Mouse (Mus musculus): ENCODE results near the gene Hacd3. TPM values are rescaled to one million over a fixed set of nuclear protein-coding genes. Genes with fewer than 3 reads are reported as not detected.

Hacd3 gene
- polyA plus RNA-seq, 1 experiment: 46.7 TPM

- Histone ChIP-seq H3K4me3 (ENCODE audit: insufficient read depth, low read length) (no peak overlapping the region), H3K27ac (ENCODE audit: insufficient read depth, low read length) (no peak overlapping the region), H3K4me1 (ENCODE audit: control insufficient read depth, insufficient read depth, low read length) (peaks cover 4% of the 10 kb centered on the region; the same call in 1 of the 2 replicates)
- TF ChIP-seq POLR2A (IDR thresholded peaks at IDR 0.05; ENCODE audit: low read depth, low read length) (no peak), CTCF (IDR thresholded peaks at IDR 0.05; ENCODE audit: borderline replicate concordance, insufficient read depth, low read length) (no peak)
These were observed 2.3 kb downstream of the Hacd3 start for GRCm38 (mm10) chr9:65019146-65019545.

GRCm38 (mm10) chr9:65018588-65019121 is 2.8 kb downstream of the Hacd3 start:
- Histone ChIP-seq H3K4me1 (ENCODE audit: control insufficient read depth, insufficient read depth, low read length) (peaks cover 4% of the 10 kb centered on the region; the same call in 1 of the 2 replicates), H3K4me3 (ENCODE audit: insufficient read depth, low read length) (no peak overlapping the region), H3K27ac (ENCODE audit: insufficient read depth, low read length) (no peak overlapping the region)
- TF ChIP-seq POLR2A (IDR thresholded peaks at IDR 0.05; ENCODE audit: low read depth, low read length) (no peak), CTCF (IDR thresholded peaks at IDR 0.05; ENCODE audit: borderline replicate concordance, insufficient read depth, low read length) (no peak)

- peaks cover 4% of the 10 kb centered on the region; the same call in 1 of the 2 replicates for H3K4me1 ChIP-seq (ENCODE audit: control insufficient read depth, insufficient read depth, low read length)
- no peak overlapping the region for H3K4me3 ChIP-seq (ENCODE audit: insufficient read depth, low read length)
- no peak overlapping the region for H3K27ac ChIP-seq (ENCODE audit: insufficient read depth, low read length)
- TF ChIP-seq CTCF (IDR thresholded peaks at IDR 0.05; ENCODE audit: borderline replicate concordance, insufficient read depth, low read length) (no peak), POLR2A (IDR thresholded peaks at IDR 0.05; ENCODE audit: low read depth, low read length) (no peak)
These were observed 3.6 kb downstream of the Hacd3 start for GRCm38 (mm10) chr9:65017896-65018295.

- TF ChIP-seq CTCF (IDR thresholded peaks at IDR 0.05; ENCODE audit: borderline replicate concordance, insufficient read depth, low read length): no peak
- no peak for TF ChIP-seq POLR2A (IDR thresholded peaks at IDR 0.05; ENCODE audit: low read depth, low read length)
- Histone ChIP-seq H3K4me1 (ENCODE audit: control insufficient read depth, insufficient read depth, low read length) (peaks cover 4% of the 10 kb centered on the region; the same call in 1 of the 2 replicates), H3K4me3 (ENCODE audit: insufficient read depth, low read length) (no peak overlapping the region), H3K27ac (ENCODE audit: insufficient read depth, low read length) (no peak overlapping the region)
These were observed 4.3 kb downstream of the Hacd3 start for GRCm38 (mm10) chr9:65016978-65017827.

- no peak for TF ChIP-seq POLR2A (IDR thresholded peaks at IDR 0.05; ENCODE audit: low read depth, low read length)
- no peak for TF ChIP-seq CTCF (IDR thresholded peaks at IDR 0.05; ENCODE audit: borderline replicate concordance, insufficient read depth, low read length)
- Histone ChIP-seq H3K4me3 (ENCODE audit: insufficient read depth, low read length) (no peak overlapping the region), H3K27ac (ENCODE audit: insufficient read depth, low read length) (no peak overlapping the region), H3K4me1 (ENCODE audit: control insufficient read depth, insufficient read depth, low read length) (peaks cover 4% of the 10 kb centered on the region; the same call in 1 of the 2 replicates)
These were observed 5.1 kb downstream of the Hacd3 start for GRCm38 (mm10) chr9:65016241-65016977.

- TF ChIP-seq CTCF (IDR thresholded peaks at IDR 0.05; ENCODE audit: borderline replicate concordance, insufficient read depth, low read length) (no peak), POLR2A (IDR thresholded peaks at IDR 0.05; ENCODE audit: low read depth, low read length) (no peak)
- no peak overlapping the region for H3K27ac ChIP-seq (ENCODE audit: insufficient read depth, low read length)
- H3K4me3 ChIP-seq (ENCODE audit: insufficient read depth, low read length): no peak overlapping the region
- peaks cover 6% of the 10 kb centered on the region for H3K4me1 ChIP-seq (ENCODE audit: control insufficient read depth, insufficient read depth, low read length)
These were observed 5.9 kb downstream of the Hacd3 start for GRCm38 (mm10) chr9:65015461-65016222.

- TF ChIP-seq CTCF (IDR thresholded peaks at IDR 0.05; ENCODE audit: borderline replicate concordance, insufficient read depth, low read length) (peak; percentile 15; the same call in 1 of the 2 replicates), POLR2A (IDR thresholded peaks at IDR 0.05; ENCODE audit: low read depth, low read length) (no peak)
- Histone ChIP-seq H3K4me3 (ENCODE audit: insufficient read depth, low read length) (no peak overlapping the region), H3K4me1 (ENCODE audit: control insufficient read depth, insufficient read depth, low read length) (peaks cover 3% of the 10 kb centered on the region), H3K27ac (ENCODE audit: insufficient read depth, low read length) (no peak overlapping the region)
These were observed 10.2 kb downstream of the Hacd3 start for GRCm38 (mm10) chr9:65011304-65011703.

GRCm38 (mm10) chr9:65010632-65011031 is 10.9 kb downstream of the Hacd3 start:
- TF ChIP-seq CTCF (IDR thresholded peaks at IDR 0.05; ENCODE audit: borderline replicate concordance, insufficient read depth, low read length) (no peak), POLR2A (IDR thresholded peaks at IDR 0.05; ENCODE audit: low read depth, low read length) (no peak)
- H3K27ac ChIP-seq (ENCODE audit: insufficient read depth, low read length): no peak overlapping the region
- peaks cover 3% of the 10 kb centered on the region for H3K4me1 ChIP-seq (ENCODE audit: control insufficient read depth, insufficient read depth, low read length)
- no peak overlapping the region for H3K4me3 ChIP-seq (ENCODE audit: insufficient read depth, low read length)

- Histone ChIP-seq H3K27ac (ENCODE audit: insufficient read depth, low read length) (no peak overlapping the region), H3K4me3 (ENCODE audit: insufficient read depth, low read length) (no peak overlapping the region), H3K4me1 (ENCODE audit: control insufficient read depth, insufficient read depth, low read length) (peaks cover 3% of the 10 kb centered on the region)
- TF ChIP-seq POLR2A (IDR thresholded peaks at IDR 0.05; ENCODE audit: low read depth, low read length) (no peak), CTCF (IDR thresholded peaks at IDR 0.05; ENCODE audit: borderline replicate concordance, insufficient read depth, low read length) (no peak)
These were observed 15.8 kb downstream of the Hacd3 start for GRCm38 (mm10) chr9:65005737-65006136.
